Mouse (Mus musculus): Measurements from ENCODE around the gene Hoxc9. TPM values are rescaled to one million over a fixed set of nuclear protein-coding genes. Genes with fewer than 3 reads are reported as not detected.

The Hoxc9 gene
- polyA plus RNA-seq, 1 experiment, result 0.22 TPM

- Histone ChIP-seq H3K36me3 (ENCODE audit: control insufficient read depth, insufficient read depth, low read length) (no peaks in the 10 kb centered on the region), H3K4me3 (ENCODE audit: low read depth, low read length) (no peak overlapping the region), H3K4me1 (ENCODE audit: control insufficient read depth, insufficient read depth, insufficient read length, low read length) (no peaks in the 10 kb centered on the region), H3K27ac (ENCODE audit: insufficient read depth, low read depth, low read length) (no peak overlapping the region), H3K27me3 (ENCODE audit: control insufficient read depth, insufficient read depth, low read length) (peaks cover 72% of the 10 kb centered on the region)
- WGBS, result 2% methylated on average over 3 of the region's 3 CpGs
- TF ChIP-seq POLR2A (IDR thresholded peaks at IDR 0.05; ENCODE audit: low read depth, low read length) (no peak), CTCF (IDR thresholded peaks at IDR 0.05; ENCODE audit: extremely low read depth, insufficient read length, insufficient replicate concordance, low read depth, low read length) (no peak)
Measured at GRCm38 (mm10) chr15:102992863-102993262, 16.6 kb downstream of the Hoxc9 start.

GRCm38 (mm10) chr15:102996548-102996947, 20.3 kb downstream of the Hoxc9 start:
- Histone ChIP-seq H3K4me3 (ENCODE audit: low read depth, low read length) (no peak overlapping the region), H3K27me3 (ENCODE audit: control insufficient read depth, insufficient read depth, low read length) (peaks cover 80% of the 10 kb centered on the region), H3K27ac (ENCODE audit: insufficient read depth, low read depth, low read length) (no peak overlapping the region), H3K4me1 (ENCODE audit: control insufficient read depth, insufficient read depth, insufficient read length, low read length) (peaks cover 3% of the 10 kb centered on the region; the same call in 1 of the 2 replicates), H3K36me3 (ENCODE audit: control insufficient read depth, insufficient read depth, low read length) (no peaks in the 10 kb centered on the region)
- no peak for TF ChIP-seq POLR2A (IDR thresholded peaks at IDR 0.05; ENCODE audit: low read depth, low read length)
- TF ChIP-seq CTCF (IDR thresholded peaks at IDR 0.05; ENCODE audit: extremely low read depth, insufficient read length, insufficient replicate concordance, low read depth, low read length), result no peak
- 6% methylated on average over 9 of the region's 9 CpGs for WGBS

- H3K36me3 ChIP-seq (ENCODE audit: control insufficient read depth, insufficient read depth, low read length), result no peaks in the 10 kb centered on the region
- peaks cover 78% of the 10 kb centered on the region for H3K27me3 ChIP-seq (ENCODE audit: control insufficient read depth, insufficient read depth, low read length)
- peaks cover 3% of the 10 kb centered on the region; the same call in 1 of the 2 replicates for H3K4me1 ChIP-seq (ENCODE audit: control insufficient read depth, insufficient read depth, insufficient read length, low read length)
- H3K27ac ChIP-seq (ENCODE audit: insufficient read depth, low read depth, low read length), result no peak overlapping the region
- 18% methylated on average over 3 of the region's 3 CpGs for WGBS
- TF ChIP-seq POLR2A (IDR thresholded peaks at IDR 0.05; ENCODE audit: low read depth, low read length) (no peak), CTCF (IDR thresholded peaks at IDR 0.05; ENCODE audit: extremely low read depth, insufficient read length, insufficient replicate concordance, low read depth, low read length) (no peak)
- H3K4me3 ChIP-seq (ENCODE audit: low read depth, low read length), result no peak overlapping the region
Measured at GRCm38 (mm10) chr15:102997431-102997830, 21.2 kb downstream of the Hoxc9 start.

DNA sequence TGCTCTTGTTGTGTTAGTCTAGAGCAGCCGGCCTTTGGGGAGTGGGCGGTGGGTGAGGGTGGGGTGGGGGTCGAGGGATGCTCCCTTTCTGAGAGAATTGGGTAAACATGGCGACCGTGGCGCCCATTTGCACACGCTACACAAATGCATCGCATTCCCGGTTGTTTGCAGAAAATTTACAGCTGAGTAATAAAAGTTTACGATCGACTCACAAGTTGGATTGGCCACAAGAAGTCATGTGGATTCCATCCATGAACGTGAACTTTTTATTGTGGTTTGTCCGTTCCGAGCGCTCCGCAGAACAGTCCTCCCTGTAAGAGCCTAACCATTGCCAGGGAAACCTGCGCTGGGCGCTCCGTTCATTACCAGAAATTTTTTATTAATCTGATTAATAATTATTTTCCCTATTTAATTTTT, 21.7 kb downstream of the Hoxc9 start, which contains the start of gene Hoxc6:
Gene Hoxc6, plus strand, starts transcription at position 319 of the 417 bp plus-strand sequence.
- H3K36me3 ChIP-seq (ENCODE audit: control insufficient read depth, insufficient read depth, low read length), result no peaks in the 10 kb centered on the region
- H3K4me3 ChIP-seq (ENCODE audit: low read depth, low read length), result peak within 1 kb of the TSS; percentile 57
- under 1% methylated on average over 19 of the region's 19 CpGs for WGBS
- H3K4me1 ChIP-seq (ENCODE audit: control insufficient read depth, insufficient read depth, insufficient read length, low read length), result peaks cover 3% of the 10 kb centered on the region; the same call in 1 of the 2 replicates
- TF ChIP-seq POLR2A (IDR thresholded peaks at IDR 0.05; ENCODE audit: low read depth, low read length) (no peak), CTCF (IDR thresholded peaks at IDR 0.05; ENCODE audit: extremely low read depth, insufficient read length, insufficient replicate concordance, low read depth, low read length) (no peak)
- peaks cover 82% of the 10 kb centered on the region for H3K27me3 ChIP-seq (ENCODE audit: control insufficient read depth, insufficient read depth, low read length)
- peak within 1 kb of the TSS; percentile 71 for H3K27ac ChIP-seq (ENCODE audit: insufficient read depth, low read depth, low read length)

DNA sequence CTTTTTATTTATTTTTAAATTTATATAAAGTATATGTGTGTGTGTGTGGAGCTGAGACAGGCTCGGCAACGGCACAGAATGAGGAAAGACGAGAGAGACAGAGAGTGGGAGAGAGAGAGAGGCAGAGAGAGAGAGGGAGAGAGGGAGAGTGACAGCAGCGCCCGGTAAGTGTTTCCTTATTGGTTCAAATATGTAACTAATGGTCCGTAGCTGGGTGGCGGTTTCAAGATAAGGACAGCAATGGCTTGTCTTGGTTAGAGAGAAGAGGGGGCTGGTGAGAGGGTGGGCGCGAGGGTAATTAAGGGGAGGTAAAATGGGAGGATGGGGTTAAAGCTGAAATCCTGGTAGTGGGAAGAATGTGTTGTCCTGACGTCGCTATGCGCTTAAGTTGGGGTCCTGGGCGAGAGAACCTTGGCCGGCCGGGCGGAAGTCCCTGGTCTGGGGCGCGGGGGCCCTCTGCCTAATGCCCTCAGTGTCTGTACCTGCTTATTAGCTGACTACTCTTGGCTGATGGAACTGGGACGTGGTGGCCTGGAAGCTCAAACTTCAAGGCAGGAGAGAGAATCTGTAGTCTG, 22.5 kb downstream of the Hoxc9 start:
- H3K4me3 ChIP-seq (ENCODE audit: low read depth, low read length), result peak overlapping the region; percentile 57
- H3K36me3 ChIP-seq (ENCODE audit: control insufficient read depth, insufficient read depth, low read length), result no peaks in the 10 kb centered on the region
- peaks cover 3% of the 10 kb centered on the region; the same call in 1 of the 2 replicates for H3K4me1 ChIP-seq (ENCODE audit: control insufficient read depth, insufficient read depth, insufficient read length, low read length)
- peak overlapping the region; percentile 71 for H3K27ac ChIP-seq (ENCODE audit: insufficient read depth, low read depth, low read length)
- 2% methylated on average over 19 of the region's 19 CpGs for WGBS
- peaks cover 80% of the 10 kb centered on the region for H3K27me3 ChIP-seq (ENCODE audit: control insufficient read depth, insufficient read depth, low read length)
- TF ChIP-seq POLR2A (IDR thresholded peaks at IDR 0.05; ENCODE audit: low read depth, low read length) (no peak), CTCF (IDR thresholded peaks at IDR 0.05; ENCODE audit: extremely low read depth, insufficient read length, insufficient replicate concordance, low read depth, low read length) (no peak)

- H3K27me3 ChIP-seq (ENCODE audit: control insufficient read depth, insufficient read depth, low read length), result peaks cover 78% of the 10 kb centered on the region
- WGBS, result 2% methylated on average over 33 of the region's 33 CpGs
- peaks cover 3% of the 10 kb centered on the region; the same call in 1 of the 2 replicates for H3K4me1 ChIP-seq (ENCODE audit: control insufficient read depth, insufficient read depth, insufficient read length, low read length)
- TF ChIP-seq POLR2A (IDR thresholded peaks at IDR 0.05; ENCODE audit: low read depth, low read length), result no peak; the same call in 1 of the 2 replicates
- no peak for TF ChIP-seq CTCF (IDR thresholded peaks at IDR 0.05; ENCODE audit: extremely low read depth, insufficient read length, insufficient replicate concordance, low read depth, low read length)
- peak overlapping the region; percentile 71 for H3K27ac ChIP-seq (ENCODE audit: insufficient read depth, low read depth, low read length)
- no peaks in the 10 kb centered on the region for H3K36me3 ChIP-seq (ENCODE audit: control insufficient read depth, insufficient read depth, low read length)
- H3K4me3 ChIP-seq (ENCODE audit: low read depth, low read length), result peak overlapping the region; percentile 57
Measured at GRCm38 (mm10) chr15:102999183-102999831, 23.1 kb downstream of the Hoxc9 start.

DNA sequence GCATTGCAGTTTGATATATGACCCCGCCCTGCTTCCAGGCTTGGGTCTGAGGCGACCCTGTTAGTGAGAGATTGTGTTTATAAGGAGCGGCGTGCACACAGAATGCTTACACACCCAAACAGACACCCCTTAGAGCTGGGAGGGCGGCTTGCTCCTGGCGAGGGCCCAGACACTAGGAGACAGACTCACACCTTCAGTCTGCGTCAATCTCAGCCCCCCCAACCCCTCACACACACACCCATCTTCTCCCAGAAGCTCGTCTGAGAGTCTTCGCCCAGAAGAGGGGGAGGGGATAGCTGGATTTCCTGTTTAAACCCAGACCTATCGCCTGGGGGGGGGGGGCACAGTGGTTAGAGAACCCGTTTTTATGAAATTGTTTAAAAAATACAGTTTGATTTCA, 23.7 kb downstream of the Hoxc9 start:
- TF ChIP-seq POLR2A (IDR thresholded peaks at IDR 0.05; ENCODE audit: low read depth, low read length) (no peak), CTCF (IDR thresholded peaks at IDR 0.05; ENCODE audit: extremely low read depth, insufficient read length, insufficient replicate concordance, low read depth, low read length) (no peak)
- Histone ChIP-seq H3K4me3 (ENCODE audit: low read depth, low read length) (peak overlapping the region; percentile 57), H3K36me3 (ENCODE audit: control insufficient read depth, insufficient read depth, low read length) (no peaks in the 10 kb centered on the region), H3K27ac (ENCODE audit: insufficient read depth, low read depth, low read length) (peak overlapping the region; percentile 25), H3K27me3 (ENCODE audit: control insufficient read depth, insufficient read depth, low read length) (peaks cover 71% of the 10 kb centered on the region), H3K4me1 (ENCODE audit: control insufficient read depth, insufficient read depth, insufficient read length, low read length) (peaks cover 3% of the 10 kb centered on the region; the same call in 1 of the 2 replicates)
- 18% methylated on average over 11 of the region's 11 CpGs for WGBS

All from small intestine, adult 2 months (tissue).